Mouse (Mus musculus): Measurements from ENCODE around the gene Scn4b. TPM values are rescaled to one million over a fixed set of nuclear protein-coding genes. Genes with fewer than 3 reads are reported as not detected.

Scn4b gene
- polyA plus RNA-seq, 1 experiment from 2014 or later = 0.09 TPM

- no peak overlapping the region for H3K4me3 ChIP-seq (replicated peaks)
- no peaks in the 10 kb centered on the region; the same call in 1 of the 2 replicates for H3K27me3 ChIP-seq
- H3K4me2 ChIP-seq = no peak overlapping the region
- no peak overlapping the region for H3K27ac ChIP-seq
- H3K4me1 ChIP-seq (replicated peaks) = no peaks in the 10 kb centered on the region
- WGBS (ENCODE audit: insufficient replicate concordance) = 52% methylated on average over 8 of the region's 8 CpGs
- ATAC-seq (ENCODE audit: low read depth) (no peak), DNase-seq (no peak)
- no peaks in the 10 kb centered on the region for H3K9me3 ChIP-seq (replicated peaks)
- H3K9ac ChIP-seq = no peak overlapping the region
- H3K36me3 ChIP-seq = no peaks in the 10 kb centered on the region
Measured at GRCm38 (mm10) chr9:45196125-45196830, 58.1 kb downstream of the Scn4b start.

- 0 out of 2 replicates have a peak, but pooled peaks cover 8% of the 10 kb centered on the region for H3K4me1 ChIP-seq (replicated peaks)
- no peaks in the 10 kb centered on the region for H3K27me3 ChIP-seq
- H3K9me3 ChIP-seq (replicated peaks) = no peaks in the 10 kb centered on the region
- ATAC-seq (ENCODE audit: low read depth) = no peak
- H3K4me2 ChIP-seq = no peak overlapping the region
- 58% methylated on average over 5 of the region's 5 CpGs for WGBS (ENCODE audit: insufficient replicate concordance)
- no peaks in the 10 kb centered on the region for H3K36me3 ChIP-seq
- no peak for DNase-seq
- no peak overlapping the region for H3K4me3 ChIP-seq (replicated peaks)
- no peak overlapping the region for H3K27ac ChIP-seq
- H3K9ac ChIP-seq = no peak overlapping the region
Measured at GRCm38 (mm10) chr9:45197549-45197948, 59.4 kb downstream of the Scn4b start.

- 0 out of 2 replicates have a peak, but pooled peaks cover 8% of the 10 kb centered on the region for H3K4me1 ChIP-seq (replicated peaks)
- no peaks in the 10 kb centered on the region for H3K9me3 ChIP-seq (replicated peaks)
- no peak overlapping the region for H3K4me3 ChIP-seq (replicated peaks)
- no peak for ATAC-seq (ENCODE audit: low read depth)
- no peak overlapping the region for H3K9ac ChIP-seq
- H3K36me3 ChIP-seq = no peaks in the 10 kb centered on the region
- no peaks in the 10 kb centered on the region for H3K27me3 ChIP-seq
- H3K27ac ChIP-seq = no peak overlapping the region
- WGBS (ENCODE audit: insufficient replicate concordance) = 55% methylated on average over 5 of the region's 5 CpGs
- no peak for DNase-seq
- H3K4me2 ChIP-seq = no peak overlapping the region
Measured at GRCm38 (mm10) chr9:45201319-45201947, 63.2 kb downstream of the Scn4b start.

GRCm38 (mm10) chr9:45202021-45202798 lies 64.0 kb downstream of the Scn4b start:
- no peak overlapping the region for H3K4me2 ChIP-seq
- ATAC-seq (ENCODE audit: low read depth) (0 out of 2 replicates have a peak, but pooled peaks have one; percentile 45), DNase-seq (no peak)
- no peak overlapping the region for H3K27ac ChIP-seq
- H3K4me3 ChIP-seq (replicated peaks) = no peak overlapping the region
- H3K4me1 ChIP-seq (replicated peaks) = 0 out of 2 replicates have a peak, but pooled peaks cover 8% of the 10 kb centered on the region
- no peak overlapping the region for H3K9ac ChIP-seq
- H3K9me3 ChIP-seq (replicated peaks) = no peaks in the 10 kb centered on the region
- H3K27me3 ChIP-seq = no peaks in the 10 kb centered on the region
- H3K36me3 ChIP-seq = no peaks in the 10 kb centered on the region
- WGBS (ENCODE audit: insufficient replicate concordance) = 45% methylated on average over 9 of the region's 9 CpGs

Other genes with a start within 250 kb of the Scn4b start
- gene Atp5l, start 217.7 kb upstream of the Scn4b start, polyA plus RNA-seq (2015; fragmentation: Nextera tagmentation; extraction: Ambion mirVana) = 546 and 569 TPM in 2 replicates
- gene Ube4a, start 172.8 kb upstream of the Scn4b start, polyA plus RNA-seq (2015; fragmentation: Nextera tagmentation; extraction: Ambion mirVana) = 10.5 and 13.2 TPM in 2 replicates
- 0.18 and 0.27 TPM in 2 replicates for gene Cd3g, start 158.0 kb upstream of the Scn4b start, polyA plus RNA-seq (2015; fragmentation: Nextera tagmentation; extraction: Ambion mirVana)
- not detected in 2 replicates for gene Cd3d, start 156.6 kb upstream of the Scn4b start, polyA plus RNA-seq (2015; fragmentation: Nextera tagmentation; extraction: Ambion mirVana)
- gene Cd3e, start 128.8 kb upstream of the Scn4b start, polyA plus RNA-seq (2015; fragmentation: Nextera tagmentation; extraction: Ambion mirVana) = not detected in 2 replicates
- 3.6 and 6.1 TPM in 2 replicates for gene Mpzl2, start 98.6 kb upstream of the Scn4b start, polyA plus RNA-seq (2015; fragmentation: Nextera tagmentation; extraction: Ambion mirVana)
- 0.83 TPM in 2 replicates for gene Mpzl3, start 83.2 kb upstream of the Scn4b start, polyA plus RNA-seq (2015; fragmentation: Nextera tagmentation; extraction: Ambion mirVana)
- 0.16 TPM in 2 replicates for gene Jaml, start 59.2 kb upstream of the Scn4b start, polyA plus RNA-seq (2015; fragmentation: Nextera tagmentation; extraction: Ambion mirVana)
- 0.38 and 0.45 TPM in 2 replicates for gene Scn2b, start 20.6 kb upstream of the Scn4b start, polyA plus RNA-seq (2015; fragmentation: Nextera tagmentation; extraction: Ambion mirVana)
- gene BC049352, start 43.6 kb downstream of the Scn4b start, polyA plus RNA-seq (2015; fragmentation: Nextera tagmentation; extraction: Ambion mirVana) = 0.08 and 0.09 TPM in 2 replicates
- gene Tmprss4, start 65.7 kb downstream of the Scn4b start, polyA plus RNA-seq (2015; fragmentation: Nextera tagmentation; extraction: Ambion mirVana) = 0.06 and 0.10 TPM in 2 replicates
- gene Il10ra, start 130.8 kb downstream of the Scn4b start, polyA plus RNA-seq (2015; fragmentation: Nextera tagmentation; extraction: Ambion mirVana) = 1.6 and 1.7 TPM in 2 replicates
- gene Tmprss13, start 180.7 kb downstream of the Scn4b start, polyA plus RNA-seq (2015; fragmentation: Nextera tagmentation; extraction: Ambion mirVana) = not detected in 2 replicates
- 2.6 and 2.7 TPM in 2 replicates for gene Fxyd6, start 231.8 kb downstream of the Scn4b start, polyA plus RNA-seq (2015; fragmentation: Nextera tagmentation; extraction: Ambion mirVana)